Mouse (Mus musculus) erythroblast, embryonic 14.5 days (primary cell): ENCODE measurements around the gene Olfr552.

Experiments used
- GATA1 ChIP-seq: IDR thresholded peaks from 2 replicates; pipeline ENCODE4 v1.6.1; 2012; ENCODE audit warnings: low read length, inconsistent platforms, mixed read lengths
- TAL1 ChIP-seq: IDR thresholded peaks from 3 replicates; pipeline ENCODE4 v1.6.1; 2012; ENCODE audit warnings: low read length, inconsistent platforms, mixed read lengths

DNA sequence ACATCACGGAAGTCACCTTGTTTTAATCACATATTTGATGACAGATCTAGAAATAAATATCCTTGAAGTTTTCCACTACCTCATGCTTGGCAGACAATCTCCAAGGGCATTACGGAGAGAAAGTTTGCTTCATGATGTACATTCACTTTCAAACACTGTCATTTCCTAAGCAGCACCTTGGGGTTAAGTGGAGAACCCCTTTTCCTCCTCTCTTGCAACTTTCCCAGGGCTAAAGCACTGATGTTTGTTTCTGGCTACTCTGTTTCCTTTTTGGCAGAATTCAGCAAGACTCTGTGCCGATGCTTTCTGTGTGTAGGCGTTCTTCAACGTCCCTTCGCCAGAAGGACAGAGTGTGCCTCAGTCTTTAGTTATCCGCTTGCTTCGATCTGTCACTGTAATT lies 26.4 kb upstream of the Olfr552 start, which contains the start of gene Olfr550:
- no peak for TF ChIP-seq GATA1
- TF ChIP-seq TAL1: no peak
